Mouse (Mus musculus) MEL (cell line): Measurements from ENCODE around the gene Lbx1. TPM values are rescaled to one million over a fixed set of nuclear protein-coding genes. Genes with fewer than 3 reads are reported as not detected.

Experiments used
- DNase-seq: peaks from one replicate; pipeline ENCODE4 v3.0.0; 2011; ENCODE audit warnings: low read depth, low spot score
- H3K27ac ChIP-seq: 2 replicates; pipeline ENCODE4 v1.5.1; 2012; ENCODE audit warnings: low read depth, mild to moderate bottlenecking, control low read depth, low read length, moderate library complexity; ENCODE audit not compliant: control insufficient read depth
- H3K27me3 ChIP-seq, 2 experiments: fragments of 150-350 bp in 1 of 2; sonication (generic) in 1 of 2; 2 replicates each; pipeline ENCODE4 v1.6.1; 2012; ENCODE audit warnings: low read length in 2 of 2, mild to moderate bottlenecking in 2 of 2, improper control_type of control experiment in 1 of 2, moderate library complexity in 1 of 2; ENCODE audit not compliant: insufficient read depth in 2 of 2, control insufficient read depth in 1 of 2
- H3K36me3 ChIP-seq, 2 experiments: 2 replicates each; pipeline ENCODE4 v1.6.1; 2012 to 2014; ENCODE audit warnings: low read length in 2 of 2, improper control_type of control experiment in 1 of 2, inconsistent platforms in 1 of 2, mild to moderate bottlenecking in 1 of 2; ENCODE audit not compliant: insufficient read depth in 2 of 2, control insufficient read depth in 1 of 2
- H3K4me1 ChIP-seq, 2 experiments: fragments of 150-350 bp in 1 of 2; sonication (generic) in 1 of 2; 2 replicates each; pipeline ENCODE4 v1.6.1; 2012; ENCODE audit warnings: low read length in 2 of 2, improper control_type of control experiment in 1 of 2, mild to moderate bottlenecking in 1 of 2; ENCODE audit not compliant: insufficient read depth in 2 of 2, control insufficient read depth in 1 of 2
- H3K4me3 ChIP-seq, 2 experiments: fragments of 150-350 bp in 1 of 2; sonication (generic) in 1 of 2; 2 replicates each; pipeline ENCODE4 v1.5.1; 2012; ENCODE audit warnings: low read depth in 2 of 2, low read length in 2 of 2, mild to moderate bottlenecking in 2 of 2, moderate library complexity in 2 of 2, control low read depth in 1 of 2, improper control_type of control experiment in 1 of 2; ENCODE audit not compliant: control insufficient read depth in 1 of 2, insufficient read depth in 1 of 2
- H3K79me2 ChIP-seq: 2 replicates; pipeline ENCODE4 v1.6.1; 2012; ENCODE audit warnings: mild to moderate bottlenecking, low read length, moderate library complexity; ENCODE audit not compliant: control insufficient read depth, poor library complexity, insufficient read depth
- H3K9ac ChIP-seq: 2 replicates; pipeline ENCODE4 v1.6.1; 2012; ENCODE audit warnings: low read depth, mild to moderate bottlenecking, control low read depth, low read length, moderate library complexity; ENCODE audit not compliant: control insufficient read depth, poor library complexity, severe bottlenecking
- H3K9me3 ChIP-seq: fragments of 150-350 bp; sonication (generic); replicated peaks from 2 replicates; pipeline ENCODE4 v1.6.1; 2012; ENCODE audit warnings: mild to moderate bottlenecking, low read length, improper control_type of control experiment, moderate library complexity; ENCODE audit not compliant: insufficient read depth
- BHLHE40 ChIP-seq: IDR thresholded peaks from 2 replicates; pipeline ENCODE4 v1.6.1; 2012; ENCODE audit warnings: low read depth, mild to moderate bottlenecking, inconsistent platforms, low read length, improper control_type of control experiment, borderline replicate concordance
- CHD1 ChIP-seq: IDR thresholded peaks from 2 replicates; pipeline ENCODE4 v1.6.1; 2012; ENCODE audit warnings: low read depth, mild to moderate bottlenecking, inconsistent platforms, low read length, improper control_type of control experiment
- CTCF ChIP-seq, 3 experiments: IDR thresholded peaks in 2 of 3; conservative IDR thresholded peaks in 1 of 3; 2 replicates each; pipeline ENCODE4 v1.5.1; 2011 to 2012; ENCODE audit warnings: low read length in 3 of 3, low read depth in 2 of 3, mild to moderate bottlenecking in 2 of 3, improper control_type of control experiment in 1 of 3, inconsistent platforms in 1 of 3, mixed read lengths in 1 of 3, moderate library complexity in 1 of 3; ENCODE audit not compliant: control insufficient read depth in 1 of 3, insufficient read depth in 1 of 3, poor library complexity in 1 of 3, severe bottlenecking in 1 of 3
- EP300 ChIP-seq, 2 experiments: IDR thresholded peaks; 2 replicates each; pipeline ENCODE4 v1.6.1; 2011; ENCODE audit warnings: improper control_type of control experiment in 2 of 2, low read length in 2 of 2, low read depth in 1 of 2, mild to moderate bottlenecking in 1 of 2
- GABPA ChIP-seq: IDR thresholded peaks from 2 replicates; pipeline ENCODE4 v1.6.1; 2012; ENCODE audit warnings: low read depth, mild to moderate bottlenecking, inconsistent platforms, low read length, improper control_type of control experiment, moderate library complexity
- KAT2A ChIP-seq: conservative IDR thresholded peaks from 2 replicates; pipeline ENCODE4 v1.6.1; 2012; ENCODE audit warnings: low read depth, low read length, improper control_type of control experiment, inconsistent platforms
- MAX ChIP-seq: IDR thresholded peaks from 2 replicates; pipeline ENCODE4 v1.6.1; 2011; ENCODE audit warnings: low read length, improper control_type of control experiment
- MAZ ChIP-seq: IDR thresholded peaks from 2 replicates; pipeline ENCODE4 v1.6.1; 2012; ENCODE audit warnings: low read depth, mild to moderate bottlenecking, inconsistent platforms, low read length, improper control_type of control experiment
- MEF2A ChIP-seq: IDR thresholded peaks from 2 replicates; pipeline ENCODE4 v1.6.1; 2014; ENCODE audit warnings: low read depth, mild to moderate bottlenecking, inconsistent platforms, low read length, improper control_type of control experiment; ENCODE audit not compliant: poor library complexity, insufficient replicate concordance, severe bottlenecking; ENCODE audit errors: extremely low read depth
- MXI1 ChIP-seq: IDR thresholded peaks from 2 replicates; pipeline ENCODE4 v1.6.1; 2011; ENCODE audit warnings: mild to moderate bottlenecking, low read depth, low read length, improper control_type of control experiment
- NELFE ChIP-seq: IDR thresholded peaks from 2 replicates; pipeline ENCODE4 v1.6.1; 2011; ENCODE audit warnings: low read depth, low read length, improper control_type of control experiment
- NRF1 ChIP-seq: IDR thresholded peaks from 2 replicates; pipeline ENCODE4 v1.6.1; 2014; ENCODE audit warnings: low read depth, mild to moderate bottlenecking, inconsistent platforms, low read length, improper control_type of control experiment, moderate library complexity; ENCODE audit not compliant: poor library complexity, insufficient read depth, severe bottlenecking
- POLR2A ChIP-seq, 2 experiments: IDR thresholded peaks; 2 replicates each; pipeline ENCODE4 v1.6.1; 2011 to 2012; ENCODE audit warnings: low read length in 2 of 2, mild to moderate bottlenecking in 2 of 2, control low read depth in 1 of 2, improper control_type of control experiment in 1 of 2, low read depth in 1 of 2, moderate library complexity in 1 of 2; ENCODE audit not compliant: control insufficient read depth in 1 of 2, insufficient read depth in 1 of 2, poor library complexity in 1 of 2
- POLR2AphosphoS5 ChIP-seq: IDR thresholded peaks from 2 replicates; pipeline ENCODE4 v1.6.1; 2012; ENCODE audit warnings: low read depth, borderline replicate concordance, mild to moderate bottlenecking, inconsistent platforms, low read length, moderate library complexity, mixed read lengths
- RAD21 ChIP-seq: IDR thresholded peaks from 2 replicates; pipeline ENCODE4 v1.6.1; 2011; ENCODE audit warnings: mild to moderate bottlenecking, low read depth, low read length, improper control_type of control experiment
- RCOR1 ChIP-seq: IDR thresholded peaks from 2 replicates; pipeline ENCODE4 v1.6.1; 2012; ENCODE audit warnings: low read depth, mild to moderate bottlenecking, inconsistent platforms, low read length, improper control_type of control experiment
- TAL1 ChIP-seq: IDR thresholded peaks from 2 replicates; pipeline ENCODE4 v1.6.1; 2012; ENCODE audit warnings: mild to moderate bottlenecking, inconsistent platforms, low read length, moderate library complexity, mixed read lengths
- USF1 ChIP-seq: IDR thresholded peaks from 2 replicates; pipeline ENCODE4 v1.6.1; 2014; ENCODE audit warnings: low read depth, mild to moderate bottlenecking, inconsistent platforms, low read length, improper control_type of control experiment, moderate library complexity
- ZNF384 ChIP-seq: IDR thresholded peaks from 2 replicates; pipeline ENCODE4 v1.6.1; 2012; ENCODE audit warnings: low read depth, mild to moderate bottlenecking, inconsistent platforms, low read length, improper control_type of control experiment
- polyA plus RNA-seq, 2 experiments: library from polyadenylated mRNA; stranded (reverse) in 1 of 2; unstranded in 1 of 2; fragments of >175 nt in 1 of 2; fragments of >200 nt in 1 of 2; gene quantifications; 2 replicates each; pipeline versions ENCODE4 v1.2.1 to v1.2.4; 2012; ENCODE audit warnings: low replicate concordance in 2 of 2, low read depth in 1 of 2; ENCODE audit not compliant: insufficient read length in 2 of 2, insufficient read depth in 1 of 2, missing spikeins in 1 of 2
- total RNA-seq: library from RNA; depleted of rRNA; stranded (reverse); fragments of 300-350 nt; gene quantifications from 2 replicates; pipeline ENCODE4 v1.2.3, GENCODE M21; 2012

Lbx1 gene
- total and polyA plus RNA-seq, 3 experiments: not detected

GRCm38 (mm10) chr19:45254806-45255205 is 19.2 kb upstream of the Lbx1 start:
- H3K9ac ChIP-seq: no peak overlapping the region
- no peaks in the 10 kb centered on the region for H3K79me2 ChIP-seq
- H3K9me3 ChIP-seq: no peaks in the 10 kb centered on the region
- H3K4me3 ChIP-seq: no peak overlapping the region
- DNase-seq: no peak
- H3K36me3 ChIP-seq: no peaks in the 10 kb centered on the region
- peaks cover 12 to 16% of the 10 kb centered on the region in 2 experiments for H3K27me3 ChIP-seq
- no peak overlapping the region for H3K27ac ChIP-seq
- H3K4me1 ChIP-seq: no peaks in the 10 kb centered on the region
- TF ChIP-seq MEF2A (no peak), NRF1 (no peak), MXI1 (no peak), EP300 (IDR thresholded peaks at IDR 0.05; ENCODE audit: low read depth in 1 of 2, low read length in 2 of 2) (no peak), BHLHE40 (no peak), KAT2A (no peak), POLR2A (IDR thresholded peaks at IDR 0.05; ENCODE audit: control insufficient read depth in 1 of 2, insufficient read depth in 1 of 2, low read depth in 1 of 2, low read length in 2 of 2, poor library complexity in 1 of 2) (no peak), USF1 (no peak), RAD21 (no peak), POLR2AphosphoS5 (no peak), CHD1 (no peak), RCOR1 (no peak), ZNF384 (no peak), NELFE (no peak), TAL1 (no peak), MAZ (no peak), CTCF (IDR thresholded peaks at IDR 0.05 in 2 of 3, conservative IDR thresholded peaks at IDR 0.05 in 1 of 3; ENCODE audit: control insufficient read depth in 1 of 3, insufficient read depth in 1 of 3, low read depth in 2 of 3, low read length in 3 of 3, poor library complexity in 1 of 3, severe bottlenecking in 1 of 3) (no peak)
- TF ChIP-seq, all 39 proteins: peak for 0

GRCm38 (mm10) chr19:45252436-45252835 is 16.8 kb upstream of the Lbx1 start:
- no peak overlapping the region for H3K27ac ChIP-seq
- TF ChIP-seq MAX: no peak
- no peak for TF ChIP-seq GABPA
- no peaks in the 10 kb centered on the region for H3K79me2 ChIP-seq
- H3K4me3 ChIP-seq: no peak overlapping the region
- DNase-seq: no peak
- no peaks in the 10 kb centered on the region for H3K36me3 ChIP-seq
- H3K27me3 ChIP-seq: peaks cover 11 to 20% of the 10 kb centered on the region in 2 experiments
- no peaks in the 10 kb centered on the region for H3K4me1 ChIP-seq
- H3K9ac ChIP-seq: no peak overlapping the region
- no peaks in the 10 kb centered on the region for H3K9me3 ChIP-seq
